Mouse (Mus musculus) liver, postnatal 0 days (tissue): Measurements from ENCODE around the gene Zbtb20.

Experiments
- CTCF ChIP-seq: sonication (generic); IDR thresholded peaks from 2 replicates; pipeline ENCODE4 v1.5.1; 2016; ENCODE audit warnings: antibody characterized with exemption, low read depth
- EP300 ChIP-seq: IDR thresholded peaks from 2 replicates; pipeline ENCODE4 v1.6.1; 2016; ENCODE audit warnings: antibody characterized with exemption, low read depth, mild to moderate bottlenecking

DNA sequence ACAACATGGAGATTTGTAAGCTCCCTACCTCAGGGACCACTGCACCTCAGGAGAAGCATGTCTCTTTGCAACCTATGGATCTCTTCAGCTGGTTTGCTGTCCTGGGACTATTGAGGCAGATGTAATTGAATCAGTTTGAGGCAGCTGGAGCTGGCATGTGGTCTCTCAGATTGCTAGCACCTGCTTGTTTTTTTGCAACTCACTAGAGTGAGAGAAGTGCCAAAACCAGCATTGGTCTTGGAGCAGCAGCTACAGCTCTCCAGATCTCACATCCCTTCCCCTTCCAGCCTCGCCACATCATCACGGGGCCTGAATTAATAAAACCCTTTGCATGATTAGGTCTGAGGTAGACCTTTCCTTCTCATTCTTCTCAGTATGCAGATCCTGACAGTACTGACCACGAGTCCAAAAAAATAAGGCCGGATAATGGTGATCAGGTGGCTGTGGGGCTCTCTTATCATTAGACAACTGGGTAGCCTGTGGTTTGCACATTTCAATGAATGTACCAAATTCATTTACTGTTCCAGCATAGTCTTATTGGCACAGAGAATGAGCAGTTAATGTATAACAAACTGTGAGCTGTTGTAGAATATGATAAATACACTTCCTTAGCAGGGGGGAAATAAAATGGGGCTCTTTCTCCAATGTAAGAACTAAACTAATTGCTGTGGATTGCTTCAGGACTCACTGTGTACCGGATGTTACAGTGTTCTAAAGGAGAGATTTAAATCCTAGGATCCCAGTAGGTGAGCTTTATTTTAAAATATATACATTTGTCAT is 205.4 kb downstream of the Zbtb20 start:
- TF ChIP-seq CTCF = no peak
- TF ChIP-seq EP300 = no peak
